Mouse (Mus musculus) 3134 (cell line): ENCODE data around the gene Yipf1.

Source experiments
- DNase-seq: peaks from one replicate; pipeline ENCODE4 v3.0.0-alpha.2; 2011; ENCODE audit warnings: low spot score; ENCODE audit not compliant: insufficient read length; ENCODE audit errors: extremely low read depth

The Yipf1 gene

GRCm38 (mm10) chr4:107313690-107314478 is at the start of gene Yipf1:
TSS of gene Yipf1 (plus strand) at chr4:107314363.
- DNase-seq: peak; percentile 81

GRCm38 (mm10) chr4:107273683-107274082 is 40.5 kb upstream of the Yipf1 start:
- no peak for DNase-seq

GRCm38 (mm10) chr4:107274511-107274910 is 39.7 kb upstream of the Yipf1 start:
- no peak for DNase-seq

GRCm38 (mm10) chr4:107278188-107278707 is 35.9 kb upstream of the Yipf1 start:
- DNase-seq: no peak

- DNase-seq: no peak
Observed at GRCm38 (mm10) chr4:107280843-107281475, 33.2 kb upstream of the Yipf1 start.

- DNase-seq: peak; percentile 70
Observed at GRCm38 (mm10) chr4:107285446-107286200, 28.5 kb upstream of the Yipf1 start.

GRCm38 (mm10) chr4:107286386-107286785 is 27.8 kb upstream of the Yipf1 start:
- DNase-seq: no peak

GRCm38 (mm10) chr4:107287517-107287916 is 26.6 kb upstream of the Yipf1 start:
- DNase-seq: no peak

GRCm38 (mm10) chr4:107291611-107292272 is 22.4 kb upstream of the Yipf1 start:
- no peak for DNase-seq

GRCm38 (mm10) chr4:107292273-107292662 is 21.9 kb upstream of the Yipf1 start:
- no peak for DNase-seq

GRCm38 (mm10) chr4:107298071-107298606 is 16.0 kb upstream of the Yipf1 start:
- DNase-seq: no peak

- DNase-seq: no peak
Observed at GRCm38 (mm10) chr4:107299779-107300340, 14.3 kb upstream of the Yipf1 start.

- DNase-seq: peak; percentile 43
Observed at GRCm38 (mm10) chr4:107300371-107300770, 13.8 kb upstream of the Yipf1 start.

- DNase-seq: no peak
Observed at GRCm38 (mm10) chr4:107300902-107301555, 13.1 kb upstream of the Yipf1 start.

GRCm38 (mm10) chr4:107302221-107302620 is 11.9 kb upstream of the Yipf1 start:
- no peak for DNase-seq

- no peak for DNase-seq
Observed at GRCm38 (mm10) chr4:107302832-107303231, 11.3 kb upstream of the Yipf1 start.

GRCm38 (mm10) chr4:107303531-107303930 is 10.6 kb upstream of the Yipf1 start:
- DNase-seq: no peak

- DNase-seq: no peak
Observed at GRCm38 (mm10) chr4:107306966-107307365, 7.2 kb upstream of the Yipf1 start, which contains the start of gene Dio1. TSS of gene Dio1 (minus strand) at chr4:107307169.

- DNase-seq: no peak
Observed at GRCm38 (mm10) chr4:107314479-107314805, 279 bp downstream of the Yipf1 start.

GRCm38 (mm10) chr4:107318646-107319045 is 4.5 kb downstream of the Yipf1 start:
- DNase-seq: no peak
